Mouse (Mus musculus): ENCODE data around the gene Cks2. TPM values are rescaled to one million over a fixed set of nuclear protein-coding genes. Genes with fewer than 3 reads are reported as not detected.

The Cks2 gene
- 94.6 and 228 TPM in 2 replicates for polyA plus RNA-seq (2012; rRNA removed)

GRCm38 (mm10) chr13:51644829-51645789 is at the start of gene Cks2:
TSS of gene Cks2 (plus strand) at chr13:51645232.

GRCm38 (mm10) chr13:51651408-51652064 is 6.5 kb downstream of the Cks2 start, which contains the start of gene Secisbp2:
TSS of gene Secisbp2 (plus strand) at chr13:51651697.

Other genes starting within 250 kb of the Cks2 start
- 15.9 and 42.8 TPM in 2 replicates for gene S1pr3, start 236.6 kb upstream of the Cks2 start, polyA plus RNA-seq (2012; rRNA removed)
- 6.9 and 12.6 TPM in 2 replicates for gene Shc3, start 75.8 kb upstream of the Cks2 start, polyA plus RNA-seq (2012; rRNA removed)
- 30.8 and 33.7 TPM in 2 replicates for gene Secisbp2, start 6.5 kb downstream of the Cks2 start, polyA plus RNA-seq (2012; rRNA removed)
- 7.1 and 7.5 TPM in 2 replicates for gene Sema4d, start 148.5 kb downstream of the Cks2 start, polyA plus RNA-seq (2012; rRNA removed)
- 122 and 386 TPM in 2 replicates for gene Gadd45g, start 201.4 kb downstream of the Cks2 start, polyA plus RNA-seq (2012; rRNA removed)

Data from central nervous system, embryonic 11.5 days (tissue).